Mouse (Mus musculus): ENCODE results near the gene Apip. TPM values are rescaled to one million over a fixed set of nuclear protein-coding genes. Genes with fewer than 3 reads are reported as not detected.

Gene Apip
- polyA plus RNA-seq, 1 experiment, result not detected

DNA sequence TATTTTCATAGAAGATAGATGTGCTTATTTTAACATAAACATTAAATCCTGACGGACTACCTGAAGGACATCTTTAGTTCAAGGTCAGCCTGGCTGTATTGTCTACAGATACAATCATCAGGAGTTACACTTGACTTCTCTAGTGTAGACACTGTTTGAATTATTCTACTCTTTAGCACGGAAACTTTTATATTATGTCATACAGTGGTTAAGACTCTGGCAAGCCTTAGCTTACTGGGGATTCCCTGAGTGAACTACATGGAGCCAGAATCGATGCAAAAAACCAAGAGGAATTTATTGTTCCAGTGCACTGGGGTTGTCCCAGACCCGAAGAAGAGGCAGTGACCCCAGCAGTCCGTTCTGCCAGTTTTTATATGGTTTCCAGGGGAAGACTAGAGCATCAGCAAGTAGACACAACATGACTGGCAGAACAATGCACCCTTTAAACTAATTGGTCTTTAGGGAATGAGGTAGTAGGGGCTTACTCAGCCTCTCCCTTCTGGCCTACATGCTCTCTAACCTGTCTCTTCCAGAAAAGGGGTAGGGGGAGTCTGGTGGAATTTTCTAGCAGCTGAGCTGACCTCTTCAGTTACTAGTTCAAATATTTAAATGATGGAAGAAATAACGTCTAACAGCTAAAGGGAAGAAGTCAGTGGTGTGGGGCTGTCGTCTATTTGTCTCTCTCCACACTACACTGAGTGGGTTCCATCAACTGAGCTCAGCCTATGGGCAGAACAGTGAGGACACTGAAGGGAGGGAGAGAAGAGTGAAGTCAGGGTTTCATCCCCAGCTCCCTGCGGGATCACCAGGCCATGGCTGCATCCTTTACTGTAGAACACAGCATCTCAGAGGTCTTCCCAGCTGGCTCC lies 6.6 kb upstream of the Apip start:
- WGBS, result 77% methylated on average over 8 of the region's 8 CpGs
- Histone ChIP-seq H3K4me3 (ENCODE audit: insufficient read depth, low read depth, low read length) (no peak overlapping the region), H3K27ac (ENCODE audit: insufficient read depth, low read depth, low read length) (no peak overlapping the region), H3K4me1 (ENCODE audit: control insufficient read depth, insufficient read depth, low read length) (no peaks in the 10 kb centered on the region)
- TF ChIP-seq CTCF (IDR thresholded peaks at IDR 0.05; ENCODE audit: insufficient read depth, low read depth, low read length) (no peak), POLR2A (IDR thresholded peaks at IDR 0.05; ENCODE audit: insufficient read depth, low read depth, low read length) (no peak)

DNA sequence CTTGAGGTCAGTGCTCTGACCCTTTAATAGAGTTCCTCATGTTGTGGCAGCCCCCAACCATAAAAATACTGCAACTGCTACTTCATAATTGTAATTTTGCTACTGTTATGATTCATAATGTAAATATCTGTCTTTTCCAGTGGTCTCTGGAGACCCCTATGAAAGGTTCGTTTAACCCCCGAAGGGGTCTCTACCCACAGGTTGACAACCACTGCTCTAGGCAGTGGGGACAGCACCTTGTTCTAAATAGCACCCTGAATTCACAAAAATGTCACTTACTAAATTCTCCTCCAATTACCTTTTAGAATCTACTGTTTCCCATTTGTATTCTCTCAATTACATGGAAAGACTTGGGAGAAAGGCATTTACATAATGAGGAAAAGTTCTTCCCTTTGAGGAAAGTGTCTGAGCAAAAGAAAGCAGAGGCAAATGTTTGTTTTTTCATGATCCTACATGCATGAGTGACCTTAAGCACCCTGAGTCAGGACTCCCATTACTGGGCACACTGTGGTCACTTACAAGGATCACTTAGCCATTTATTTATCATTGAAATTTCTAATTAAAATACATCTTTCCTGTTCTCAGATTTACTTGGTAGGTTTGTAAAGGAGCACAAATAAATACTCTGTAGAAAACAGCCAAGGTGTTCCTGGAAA lies 5.8 kb upstream of the Apip start:
- H3K4me1 ChIP-seq (ENCODE audit: control insufficient read depth, insufficient read depth, low read length), result no peaks in the 10 kb centered on the region
- no peak overlapping the region for H3K27ac ChIP-seq (ENCODE audit: insufficient read depth, low read depth, low read length)
- WGBS, result 88% methylated on average over 2 of the region's 2 CpGs
- no peak for TF ChIP-seq CTCF (IDR thresholded peaks at IDR 0.05; ENCODE audit: insufficient read depth, low read depth, low read length)
- TF ChIP-seq POLR2A (IDR thresholded peaks at IDR 0.05; ENCODE audit: insufficient read depth, low read depth, low read length), result no peak
- no peak overlapping the region for H3K4me3 ChIP-seq (ENCODE audit: insufficient read depth, low read depth, low read length)

DNA sequence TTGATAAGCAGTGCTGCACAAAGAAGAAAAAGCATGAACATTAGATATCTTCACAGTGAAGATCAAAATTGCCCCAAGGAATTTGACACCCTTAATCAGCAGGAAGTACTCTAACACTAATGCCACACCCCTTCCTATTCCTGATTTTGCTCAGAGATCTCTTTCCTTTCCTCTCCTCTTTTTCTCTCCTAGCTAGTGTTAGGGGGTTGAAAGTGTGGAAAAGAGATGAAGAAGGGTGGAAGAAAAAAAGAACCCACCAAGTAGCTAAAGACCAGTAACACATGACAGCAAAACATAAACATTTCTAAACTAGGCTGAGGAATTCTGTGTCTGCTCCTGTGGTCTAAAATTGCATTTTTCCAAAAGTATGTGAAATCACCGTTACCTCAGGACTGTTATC lies 4.9 kb upstream of the Apip start:
- H3K27ac ChIP-seq (ENCODE audit: insufficient read depth, low read depth, low read length), result no peak overlapping the region
- H3K4me3 ChIP-seq (ENCODE audit: insufficient read depth, low read depth, low read length), result no peak overlapping the region
- H3K4me1 ChIP-seq (ENCODE audit: control insufficient read depth, insufficient read depth, low read length), result no peaks in the 10 kb centered on the region
- TF ChIP-seq POLR2A (IDR thresholded peaks at IDR 0.05; ENCODE audit: insufficient read depth, low read depth, low read length) (no peak), CTCF (IDR thresholded peaks at IDR 0.05; ENCODE audit: insufficient read depth, low read depth, low read length) (no peak)
- WGBS, result 85% methylated on average over 1 of the region's 1 CpGs

DNA sequence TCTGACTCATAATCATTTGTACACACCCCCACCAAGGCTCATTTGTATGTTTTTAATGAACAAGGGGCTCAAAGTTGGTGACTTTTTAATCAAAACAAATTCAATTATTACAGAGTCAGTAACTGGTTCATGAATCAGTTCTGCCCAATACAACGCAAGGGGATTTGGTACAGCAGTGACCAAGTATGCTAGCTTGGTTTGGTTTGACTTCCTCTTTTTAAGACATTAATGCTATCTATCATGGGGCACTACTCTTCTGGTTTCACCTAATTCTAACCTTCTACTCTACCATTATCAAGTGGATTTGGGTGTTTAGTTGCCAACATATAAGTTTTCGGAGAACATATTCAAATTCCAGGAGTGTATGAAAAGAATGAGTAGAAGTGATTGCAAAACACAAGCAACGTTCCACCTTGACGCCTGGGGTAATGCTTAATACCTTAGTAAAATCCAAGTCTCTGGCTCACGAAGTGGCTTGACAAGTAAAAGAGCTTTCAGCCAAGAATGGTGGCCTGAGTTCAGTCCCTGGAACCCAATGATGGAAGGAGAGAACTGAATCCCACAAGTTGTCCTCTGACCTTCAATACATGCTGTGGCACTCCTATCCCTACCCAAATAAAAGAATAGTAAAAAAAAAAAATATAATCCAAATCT lies 3.6 kb upstream of the Apip start:
- TF ChIP-seq CTCF (IDR thresholded peaks at IDR 0.05; ENCODE audit: insufficient read depth, low read depth, low read length) (no peak), POLR2A (IDR thresholded peaks at IDR 0.05; ENCODE audit: insufficient read depth, low read depth, low read length) (no peak)

DNA sequence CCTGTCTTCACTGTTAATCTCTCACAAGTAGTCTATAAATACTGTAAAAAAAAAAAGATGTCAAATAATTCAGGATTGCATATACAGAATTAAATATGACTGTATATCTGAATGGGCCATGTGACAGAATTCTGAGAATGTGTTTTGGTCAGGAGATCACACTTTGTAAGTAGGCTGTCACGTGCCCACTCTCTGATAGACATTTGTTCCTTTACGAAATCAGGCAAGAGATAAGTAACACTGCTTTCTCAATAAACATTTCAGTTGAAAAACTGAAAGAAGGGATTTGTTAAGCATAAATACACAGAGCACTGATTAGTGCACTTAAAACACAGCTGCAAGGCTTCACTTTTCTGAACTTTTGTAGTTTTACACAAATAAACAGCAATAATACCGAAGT lies 2.9 kb upstream of the Apip start:
- Histone ChIP-seq H3K27ac (ENCODE audit: insufficient read depth, low read depth, low read length) (no peak overlapping the region), H3K4me1 (ENCODE audit: control insufficient read depth, insufficient read depth, low read length) (no peaks in the 10 kb centered on the region), H3K4me3 (ENCODE audit: insufficient read depth, low read depth, low read length) (no peak overlapping the region)
- 54% methylated on average over 3 of the region's 3 CpGs for WGBS
- TF ChIP-seq POLR2A (IDR thresholded peaks at IDR 0.05; ENCODE audit: insufficient read depth, low read depth, low read length) (no peak), CTCF (IDR thresholded peaks at IDR 0.05; ENCODE audit: insufficient read depth, low read depth, low read length) (no peak)

More for the DNA sequence above, 3.6 kb upstream of the Apip start:
- 89% methylated on average over 5 of the region's 5 CpGs for WGBS
- Histone ChIP-seq H3K27ac (ENCODE audit: insufficient read depth, low read depth, low read length) (no peak overlapping the region), H3K4me3 (ENCODE audit: insufficient read depth, low read depth, low read length) (no peak overlapping the region), H3K4me1 (ENCODE audit: control insufficient read depth, insufficient read depth, low read length) (no peaks in the 10 kb centered on the region)

DNA sequence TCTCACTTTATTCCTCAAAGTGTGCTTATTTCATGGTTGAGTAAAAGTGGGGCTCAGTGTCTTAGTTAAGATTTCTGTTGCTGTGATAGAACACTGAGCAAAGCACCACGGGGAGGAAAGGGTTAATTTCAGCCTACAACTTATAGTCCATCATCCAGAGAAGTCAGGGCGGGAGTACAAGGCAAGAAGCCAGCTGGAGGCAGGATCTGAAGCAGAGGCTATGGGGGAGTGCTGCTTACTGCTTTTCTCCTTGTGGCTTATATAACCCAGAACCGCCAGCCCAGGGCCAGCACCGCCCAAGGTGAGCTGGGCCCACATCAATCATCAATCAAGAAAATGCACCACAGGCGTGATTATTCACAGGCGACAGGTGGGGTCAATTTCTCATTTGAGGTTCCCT lies 7.6 kb downstream of the Apip start:
- Histone ChIP-seq H3K4me3 (ENCODE audit: insufficient read depth, low read depth, low read length) (no peak overlapping the region), H3K27ac (ENCODE audit: insufficient read depth, low read depth, low read length) (no peak overlapping the region), H3K4me1 (ENCODE audit: control insufficient read depth, insufficient read depth, low read length) (peaks cover 2% of the 10 kb centered on the region; the same call in 1 of the 2 replicates)
- WGBS, result 72% methylated on average over 6 of the region's 6 CpGs
- no peak for TF ChIP-seq CTCF (IDR thresholded peaks at IDR 0.05; ENCODE audit: insufficient read depth, low read depth, low read length)
- no peak for TF ChIP-seq POLR2A (IDR thresholded peaks at IDR 0.05; ENCODE audit: insufficient read depth, low read depth, low read length)

DNA sequence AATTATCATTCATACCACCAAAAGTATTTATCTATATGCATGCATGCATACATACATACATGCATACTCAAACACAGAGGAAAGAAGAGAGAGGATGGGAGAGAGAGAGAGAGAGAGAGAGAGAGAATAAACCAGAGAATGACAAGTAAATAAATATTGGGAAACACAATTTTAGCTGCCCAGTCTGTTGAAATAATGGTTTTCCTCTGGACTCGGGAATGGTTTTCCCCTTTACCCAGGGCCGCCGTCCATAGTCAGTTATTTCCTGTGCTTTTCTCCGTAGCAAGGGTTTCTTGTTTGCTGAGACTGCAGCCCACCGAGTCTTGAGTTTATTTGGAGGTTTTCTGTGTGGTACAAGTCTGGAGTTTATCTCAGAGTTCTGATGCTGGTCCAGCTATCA lies 8.2 kb downstream of the Apip start:
- no peak for TF ChIP-seq POLR2A (IDR thresholded peaks at IDR 0.05; ENCODE audit: insufficient read depth, low read depth, low read length)
- no peak for TF ChIP-seq CTCF (IDR thresholded peaks at IDR 0.05; ENCODE audit: insufficient read depth, low read depth, low read length)
- Histone ChIP-seq H3K27ac (ENCODE audit: insufficient read depth, low read depth, low read length) (no peak overlapping the region), H3K4me3 (ENCODE audit: insufficient read depth, low read depth, low read length) (no peak overlapping the region), H3K4me1 (ENCODE audit: control insufficient read depth, insufficient read depth, low read length) (peaks cover 2% of the 10 kb centered on the region; the same call in 1 of the 2 replicates)
- 84% methylated on average over 5 of the region's 5 CpGs for WGBS

DNA sequence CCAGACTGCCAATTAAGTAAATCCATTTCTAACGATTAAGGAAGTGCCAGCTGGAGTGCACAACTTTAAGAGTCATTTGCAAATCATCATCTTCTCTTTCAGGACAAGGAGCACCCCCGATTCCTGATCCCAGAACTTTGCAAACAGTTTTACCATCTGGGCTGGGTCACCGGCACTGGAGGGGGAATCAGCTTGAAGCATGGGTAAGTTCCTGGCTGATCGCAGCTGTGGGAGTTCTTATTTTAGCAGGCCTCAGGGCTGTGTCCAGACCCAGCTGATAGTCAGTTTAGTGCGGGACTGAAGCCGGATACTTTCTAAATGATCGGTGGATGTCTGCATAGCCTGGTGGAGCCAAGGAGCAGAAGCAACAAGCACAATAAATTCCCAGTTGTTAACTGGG lies 9.4 kb downstream of the Apip start:
- H3K4me3 ChIP-seq (ENCODE audit: insufficient read depth, low read depth, low read length), result no peak overlapping the region
- H3K27ac ChIP-seq (ENCODE audit: insufficient read depth, low read depth, low read length), result no peak overlapping the region
- no peak for TF ChIP-seq CTCF (IDR thresholded peaks at IDR 0.05; ENCODE audit: insufficient read depth, low read depth, low read length)
- TF ChIP-seq POLR2A (IDR thresholded peaks at IDR 0.05; ENCODE audit: insufficient read depth, low read depth, low read length), result no peak
- peaks cover 2% of the 10 kb centered on the region; the same call in 1 of the 2 replicates for H3K4me1 ChIP-seq (ENCODE audit: control insufficient read depth, insufficient read depth, low read length)
- WGBS, result 77% methylated on average over 7 of the region's 7 CpGs

DNA sequence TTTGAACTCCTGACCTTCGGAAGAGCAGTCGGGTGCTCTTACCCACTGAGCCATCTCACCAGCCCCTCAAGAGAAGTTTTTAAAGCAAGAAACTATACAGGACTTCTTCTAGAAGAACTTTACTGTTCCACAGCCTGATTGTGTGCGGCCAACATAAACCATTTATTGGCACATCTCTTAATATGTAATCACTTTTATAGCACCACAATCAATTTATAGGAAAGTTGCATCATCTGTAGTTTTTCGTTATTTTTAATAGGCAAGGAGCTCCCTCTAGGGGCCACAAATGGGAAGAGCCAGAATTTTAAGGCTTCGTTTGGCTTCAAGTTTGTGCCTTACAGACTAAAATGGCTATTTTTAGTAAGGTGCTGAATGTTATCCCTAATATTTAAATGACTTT lies 11.0 kb downstream of the Apip start:
- no peak for TF ChIP-seq POLR2A (IDR thresholded peaks at IDR 0.05; ENCODE audit: insufficient read depth, low read depth, low read length)
- TF ChIP-seq CTCF (IDR thresholded peaks at IDR 0.05; ENCODE audit: insufficient read depth, low read depth, low read length), result no peak
- peaks cover 2% of the 10 kb centered on the region; the same call in 1 of the 2 replicates for H3K4me1 ChIP-seq (ENCODE audit: control insufficient read depth, insufficient read depth, low read length)
- 53% methylated on average over 5 of the region's 5 CpGs for WGBS
- no peak overlapping the region for H3K4me3 ChIP-seq (ENCODE audit: insufficient read depth, low read depth, low read length)
- H3K27ac ChIP-seq (ENCODE audit: insufficient read depth, low read depth, low read length), result no peak overlapping the region

All from olfactory bulb, adult 2 months (tissue).